Mouse (Mus musculus): Measurements from ENCODE around the gene Pde4b.

DNA sequence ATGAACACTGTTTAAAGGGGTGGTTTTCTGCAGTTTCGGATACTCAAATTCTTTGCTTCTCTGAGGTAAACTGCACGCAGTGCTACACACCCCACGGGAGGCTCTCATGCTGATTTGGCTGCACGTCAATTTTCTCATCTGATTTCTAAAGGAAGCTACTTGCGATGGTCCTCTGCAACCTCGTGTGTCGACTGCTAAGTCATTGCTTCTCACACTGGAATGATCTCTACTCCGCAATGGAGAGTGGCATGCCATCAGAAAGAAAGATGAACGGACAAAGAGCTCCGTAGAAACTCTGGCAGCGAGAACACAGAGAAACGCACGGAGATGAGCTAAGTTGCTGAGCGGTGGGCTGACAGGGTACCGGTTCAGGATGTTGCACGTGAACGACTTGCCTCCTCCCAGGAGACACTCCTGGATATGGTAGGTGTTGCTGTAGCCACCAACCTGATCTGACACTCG, 334.1 kb downstream of the Pde4b start:
- TF ChIP-seq POLR2A (IDR thresholded peaks at IDR 0.05; ENCODE audit: control insufficient read depth, low read depth, low read length) (no peak), CTCF (IDR thresholded peaks at IDR 0.05; ENCODE audit: control insufficient read depth, insufficient read depth, insufficient replicate concordance, low read depth, low read length) (no peak)

All from testis, adult 2 months (tissue).